Mouse (Mus musculus): ENCODE data around the gene Vac14.

DNA sequence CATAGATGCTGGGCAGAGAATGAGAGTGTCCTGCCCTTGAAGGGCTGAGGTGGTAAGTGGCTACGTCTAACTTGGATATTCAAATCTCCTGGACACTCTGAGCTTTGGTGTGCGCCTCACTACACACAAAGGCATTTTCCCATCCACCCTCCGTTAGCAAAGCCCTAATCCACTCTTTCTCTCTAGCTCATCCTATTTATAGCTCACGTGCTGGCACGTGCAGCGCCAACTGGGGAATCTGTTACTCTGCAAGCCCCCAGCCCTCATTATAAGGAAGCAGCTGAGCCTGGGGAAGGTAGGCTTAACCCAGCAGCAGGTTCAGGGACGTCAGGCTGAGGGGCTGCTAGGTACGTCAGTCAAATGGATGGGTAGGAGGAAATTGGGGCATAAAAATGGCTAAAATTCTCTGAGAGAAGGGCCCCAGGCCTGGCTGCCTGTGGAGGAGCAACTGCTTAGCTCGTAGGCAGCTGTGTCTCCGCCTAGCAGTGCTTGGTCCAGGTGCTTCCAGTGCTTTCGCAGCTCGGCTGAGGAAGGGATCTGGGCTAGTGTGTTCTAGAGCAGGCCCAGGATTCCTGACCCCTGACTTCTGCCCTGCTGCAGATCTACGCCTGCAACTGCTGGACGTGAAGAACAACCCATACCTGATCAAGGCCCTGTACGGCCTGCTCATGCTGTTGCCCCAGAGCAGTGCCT lies 96.6 kb downstream of the Vac14 start:
- TF ChIP-seq CTCF (IDR thresholded peaks at IDR 0.05; ENCODE audit: extremely low read depth, insufficient read depth, low read length): no peak
- no peak for TF ChIP-seq POLR2A (IDR thresholded peaks at IDR 0.05; ENCODE audit: extremely low read depth, insufficient read depth, low read length)
